Mouse (Mus musculus) neural tube, embryonic 11.5 days (tissue): ENCODE results near the gene Bloc1s6. TPM values are rescaled to one million over a fixed set of nuclear protein-coding genes. Genes with fewer than 3 reads are reported as not detected.

Source experiments
- ATAC-seq: fragments of 200-750 bp; cut with Nextera tagmentation; 2 replicates; pipeline ENCODE4 v1.8.0; 2017; ENCODE audit warnings: moderate number of reproducible peaks, mild to moderate bottlenecking, moderate TSS enrichment, moderate library complexity; ENCODE audit not compliant: insufficient read depth, low FRiP score, low TSS enrichment
- DNase-seq: peaks from one replicate; pipeline ENCODE4 v3.0.0-alpha.2; 2015; ENCODE audit warnings: low spot score
- H3K27ac ChIP-seq: fragments of 300-500 bp; sonication (generic); 2 replicates; pipeline ENCODE4 v1.5.1; 2014; ENCODE audit warnings: low read depth, mild to moderate bottlenecking, low read length
- H3K27me3 ChIP-seq: fragments of 300-500 bp; sonication (generic); 2 replicates; pipeline ENCODE4 v1.6.1; 2014; ENCODE audit warnings: mild to moderate bottlenecking, low read length, mixed read lengths; ENCODE audit not compliant: control insufficient read depth, insufficient read depth
- H3K36me3 ChIP-seq: fragments of 300-500 bp; sonication (generic); 2 replicates; pipeline ENCODE4 v1.6.1; 2014; ENCODE audit warnings: mild to moderate bottlenecking, low read length, moderate library complexity, mixed read lengths; ENCODE audit not compliant: control insufficient read depth, insufficient read depth
- H3K4me1 ChIP-seq: fragments of 300-500 bp; sonication (generic); 2 replicates; pipeline ENCODE4 v1.6.1; 2014; ENCODE audit warnings: low read length, mixed read lengths; ENCODE audit not compliant: control insufficient read depth, insufficient read depth
- H3K4me2 ChIP-seq: fragments of 300-500 bp; sonication (generic); 2 replicates; pipeline ENCODE4 v1.6.1; 2014; ENCODE audit warnings: low read depth, mild to moderate bottlenecking, moderate library complexity
- H3K4me3 ChIP-seq: fragments of 300-500 bp; sonication (generic); 2 replicates; pipeline ENCODE4 v1.5.1; 2014; ENCODE audit warnings: low read depth, low read length
- H3K9ac ChIP-seq: fragments of 300-500 bp; sonication (generic); 2 replicates; pipeline ENCODE4 v1.6.1; 2014; ENCODE audit warnings: mild to moderate bottlenecking, low read length
- H3K9me3 ChIP-seq: fragments of 300-500 bp; sonication (generic); 2 replicates; pipeline ENCODE4 v1.6.1; 2016; ENCODE audit warnings: low read length; ENCODE audit not compliant: control insufficient read depth
- WGBS: fragments of 180-500 bp; shearing (Covaris S2); extraction: QIAGEN DNeasy Blood & Tissue Kit; methylation state at CpG from one replicate; pipeline ENCODE4 v1.1.7; 2014; 5-methylcytosine and 5-hydroxymethylcytosine counted together
- polyA plus RNA-seq: library from polyadenylated mRNA; unstranded; fragments of >200 nt; fragmentation: Nextera tagmentation; extraction: Ambion mirVana; gene quantifications from 2 replicates; pipeline ENCODE4 v1.2.1, GENCODE M21; 2014

Gene Bloc1s6
- 67.4 and 77.3 TPM in 2 replicates for polyA plus RNA-seq

- no peaks in the 10 kb centered on the region for H3K36me3 ChIP-seq
- H3K4me3 ChIP-seq, result peak within 1 kb of the TSS; percentile 82
- ATAC-seq (peak; percentile 96), DNase-seq (peak; percentile 91)
- H3K9me3 ChIP-seq, result no peaks in the 10 kb centered on the region
- WGBS, result under 1% methylated on average over 55 of the region's 59 CpGs
- peak within 1 kb of the TSS; percentile 93 for H3K9ac ChIP-seq
- 0 out of 2 replicates have a peak, but pooled peaks cover 4% of the 10 kb centered on the region for H3K27me3 ChIP-seq
- H3K4me1 ChIP-seq, result peaks cover 5% of the 10 kb centered on the region
- peak within 1 kb of the TSS; percentile 80 for H3K27ac ChIP-seq
- peak within 1 kb of the TSS; percentile 62 for H3K4me2 ChIP-seq
These were observed at the start of gene Bloc1s6 for GRCm38 (mm10) chr2:122737894-122738830. TSS of gene Bloc1s6 (plus strand) at chr2:122738503.

GRCm38 (mm10) chr2:122697526-122697925, 40.8 kb upstream of the Bloc1s6 start:
- no peak for DNase-seq
- ATAC-seq, result no peak
- no peak overlapping the region for H3K27ac ChIP-seq
- peaks cover 11% of the 10 kb centered on the region; the same call in 1 of the 2 replicates for H3K4me1 ChIP-seq
- 82% methylated on average over 2 of the region's 2 CpGs for WGBS
- no peaks in the 10 kb centered on the region for H3K9me3 ChIP-seq
- no peak overlapping the region for H3K9ac ChIP-seq
- no peaks in the 10 kb centered on the region for H3K36me3 ChIP-seq
- H3K4me2 ChIP-seq, result no peak overlapping the region
- peaks cover 4% of the 10 kb centered on the region; the same call in 1 of the 2 replicates for H3K27me3 ChIP-seq
- H3K4me3 ChIP-seq, result no peak overlapping the region

- no peaks in the 10 kb centered on the region for H3K36me3 ChIP-seq
- H3K27me3 ChIP-seq, result peaks cover 4% of the 10 kb centered on the region; the same call in 1 of the 2 replicates
- no peak overlapping the region for H3K4me3 ChIP-seq
- H3K4me1 ChIP-seq, result peaks cover 11% of the 10 kb centered on the region; the same call in 1 of the 2 replicates
- H3K4me2 ChIP-seq, result peak overlapping the region; percentile 75; the same call in 1 of the 2 replicates
- no peak for DNase-seq
- H3K9ac ChIP-seq, result no peak overlapping the region
- WGBS, result 69% methylated on average over 8 of the region's 8 CpGs
- H3K9me3 ChIP-seq, result no peaks in the 10 kb centered on the region
- ATAC-seq, result no peak
- no peak overlapping the region for H3K27ac ChIP-seq
These were observed 37.3 kb upstream of the Bloc1s6 start for GRCm38 (mm10) chr2:122701012-122701411.

- WGBS, result 1% methylated on average over 15 of the region's 15 CpGs
- H3K4me3 ChIP-seq, result peak overlapping the region; percentile 69
- DNase-seq, result no peak
These were observed 36.5 kb upstream of the Bloc1s6 start for GRCm38 (mm10) chr2:122701871-122702180.

GRCm38 (mm10) chr2:122702181-122703036, 35.9 kb upstream of the Bloc1s6 start, which contains the start of gene Slc30a4:
TSS of gene Slc30a4 (minus strand) at chr2:122702663.
- H3K9me3 ChIP-seq, result no peaks in the 10 kb centered on the region
- H3K4me1 ChIP-seq, result peaks cover 11% of the 10 kb centered on the region; the same call in 1 of the 2 replicates
- H3K27ac ChIP-seq, result 0 out of 2 replicates have a peak within 1 kb of the TSS, but pooled peaks have one; percentile 14
- peak within 1 kb of the TSS; percentile 70 for H3K9ac ChIP-seq
- WGBS, result under 1% methylated on average over 82 of the region's 111 CpGs
- DNase-seq (peak; percentile 87), ATAC-seq (peak; percentile 97)
- H3K36me3 ChIP-seq, result no peaks in the 10 kb centered on the region
- peaks cover 4% of the 10 kb centered on the region; the same call in 1 of the 2 replicates for H3K27me3 ChIP-seq
- peak within 1 kb of the TSS; percentile 69 for H3K4me3 ChIP-seq
- peak within 1 kb of the TSS; percentile 75 for H3K4me2 ChIP-seq

More at GRCm38 (mm10) chr2:122701871-122702180, 36.5 kb upstream of the Bloc1s6 start:
- H3K9ac ChIP-seq, result peak overlapping the region; percentile 70
- H3K4me2 ChIP-seq, result peak overlapping the region; percentile 75
- H3K9me3 ChIP-seq, result no peaks in the 10 kb centered on the region
- H3K4me1 ChIP-seq, result peaks cover 11% of the 10 kb centered on the region; the same call in 1 of the 2 replicates
- H3K36me3 ChIP-seq, result no peaks in the 10 kb centered on the region
- H3K27ac ChIP-seq, result no peak overlapping the region
- no peak for ATAC-seq
- peaks cover 4% of the 10 kb centered on the region; the same call in 1 of the 2 replicates for H3K27me3 ChIP-seq

GRCm38 (mm10) chr2:122704572-122704971, 33.7 kb upstream of the Bloc1s6 start:
- H3K36me3 ChIP-seq, result no peaks in the 10 kb centered on the region
- no peaks in the 10 kb centered on the region for H3K9me3 ChIP-seq
- H3K4me3 ChIP-seq, result no peak overlapping the region
- ATAC-seq (no peak), DNase-seq (no peak)
- 89% methylated on average over 2 of the region's 2 CpGs for WGBS
- H3K27me3 ChIP-seq, result peaks cover 4% of the 10 kb centered on the region; the same call in 1 of the 2 replicates
- H3K4me1 ChIP-seq, result peaks cover 11% of the 10 kb centered on the region; the same call in 1 of the 2 replicates
- H3K4me2 ChIP-seq, result no peak overlapping the region
- no peak overlapping the region for H3K9ac ChIP-seq
- H3K27ac ChIP-seq, result no peak overlapping the region

- no peak for ATAC-seq
- no peaks in the 10 kb centered on the region for H3K4me1 ChIP-seq
- H3K9me3 ChIP-seq, result no peaks in the 10 kb centered on the region
- no peaks in the 10 kb centered on the region for H3K36me3 ChIP-seq
- no peak overlapping the region for H3K9ac ChIP-seq
- no peak overlapping the region for H3K4me3 ChIP-seq
- no peak overlapping the region for H3K4me2 ChIP-seq
- 71% methylated on average over 3 of the region's 3 CpGs for WGBS
- no peaks in the 10 kb centered on the region for H3K27me3 ChIP-seq
- H3K27ac ChIP-seq, result no peak overlapping the region
- no peak for DNase-seq
These were observed 30.2 kb upstream of the Bloc1s6 start for GRCm38 (mm10) chr2:122708080-122708479.

- Histone ChIP-seq H3K4me1 (no peaks in the 10 kb centered on the region), H3K9me3 (no peaks in the 10 kb centered on the region), H3K4me2 (no peak overlapping the region), H3K27ac (no peak overlapping the region), H3K9ac (no peak overlapping the region), H3K36me3 (no peaks in the 10 kb centered on the region), H3K4me3 (no peak overlapping the region), H3K27me3 (no peaks in the 10 kb centered on the region)
- 84% methylated on average over 1 of the region's 1 CpGs for WGBS
- ATAC-seq, result no peak
- DNase-seq, result no peak
These were observed 29.1 kb upstream of the Bloc1s6 start for GRCm38 (mm10) chr2:122709156-122709555.
